Mouse (Mus musculus) right cerebral cortex, postnatal 4 days (tissue): Measurements from ENCODE around the gene Rnaseh2a.

Source experiments
- DNase-seq: peaks from one replicate; pipeline ENCODE4 v3.0.0-alpha.2; 2022

Rnaseh2a gene

DNA sequence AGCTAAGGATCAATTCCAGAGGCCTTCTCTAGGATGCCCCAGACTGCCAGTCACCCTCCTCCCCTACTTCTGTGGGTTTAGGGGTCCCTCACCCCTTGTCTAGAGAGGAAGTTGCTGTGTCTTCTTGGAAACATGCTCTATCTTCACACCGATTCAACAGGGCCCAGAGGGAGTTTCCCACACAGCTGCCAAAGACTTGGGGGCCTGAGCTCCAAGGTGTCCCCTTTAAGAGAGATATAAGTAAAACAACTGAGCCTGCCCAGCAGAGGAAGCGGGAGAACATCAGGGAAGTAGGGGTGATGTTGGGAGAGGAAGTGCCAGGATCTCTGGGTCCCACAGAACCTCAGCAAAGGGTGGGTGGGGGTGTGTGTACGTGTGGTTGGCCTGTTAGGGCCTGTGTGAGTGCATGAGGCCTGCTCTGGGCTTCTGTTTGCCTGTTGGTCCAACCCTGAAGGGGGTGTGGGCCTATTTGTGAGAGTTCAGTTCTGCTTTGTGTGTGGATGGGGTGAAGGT is 13.0 kb upstream of the Rnaseh2a start:
- no peak for DNase-seq

DNA sequence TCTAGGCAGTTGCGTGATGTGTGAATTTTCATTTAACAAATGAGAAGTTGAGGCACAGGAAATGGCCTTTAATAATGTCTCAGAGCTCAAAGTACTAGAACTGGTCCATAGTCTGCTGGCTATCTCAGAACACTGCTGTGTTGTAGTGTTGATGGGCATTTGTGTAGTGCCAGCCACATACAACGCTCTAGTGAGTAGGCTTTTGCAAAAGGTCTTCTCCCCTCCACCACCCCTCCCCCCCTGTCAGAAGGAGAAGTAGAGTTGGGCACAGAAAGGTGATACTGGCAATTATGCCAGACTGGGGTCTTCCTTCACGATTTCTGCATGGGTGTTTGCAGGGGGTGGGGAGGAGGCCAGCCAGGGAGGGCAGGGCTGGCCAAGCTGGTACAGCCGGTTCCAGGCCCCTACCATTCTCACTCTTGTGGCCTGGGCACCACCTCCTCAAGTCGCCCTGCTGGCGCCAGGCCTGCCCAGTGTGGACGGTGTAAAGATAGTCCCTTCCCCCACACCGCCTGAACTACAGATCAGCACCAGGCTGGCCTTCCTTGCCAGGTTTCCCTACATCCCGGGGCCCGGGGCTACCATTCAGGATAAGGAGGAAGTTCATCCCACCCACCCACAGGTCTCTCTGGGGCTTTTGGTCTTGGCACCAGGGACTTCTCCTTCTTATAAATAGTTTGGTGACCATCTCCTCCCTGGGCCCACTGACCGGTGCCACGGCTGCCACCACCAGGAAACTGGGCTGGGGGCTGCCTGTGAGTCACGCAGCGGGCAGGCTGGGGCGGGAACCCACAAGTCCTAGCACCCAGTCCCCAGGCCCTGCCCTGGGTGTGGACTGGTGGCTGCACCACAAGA is 12.3 kb upstream of the Rnaseh2a start:
- DNase-seq, result no peak

- no peak for DNase-seq
Measured at GRCm38 (mm10) chr8:84980622-84981358, 11.2 kb upstream of the Rnaseh2a start.

GRCm38 (mm10) chr8:84979599-84980421 is 10.2 kb upstream of the Rnaseh2a start:
- peak; percentile 86 for DNase-seq

DNA sequence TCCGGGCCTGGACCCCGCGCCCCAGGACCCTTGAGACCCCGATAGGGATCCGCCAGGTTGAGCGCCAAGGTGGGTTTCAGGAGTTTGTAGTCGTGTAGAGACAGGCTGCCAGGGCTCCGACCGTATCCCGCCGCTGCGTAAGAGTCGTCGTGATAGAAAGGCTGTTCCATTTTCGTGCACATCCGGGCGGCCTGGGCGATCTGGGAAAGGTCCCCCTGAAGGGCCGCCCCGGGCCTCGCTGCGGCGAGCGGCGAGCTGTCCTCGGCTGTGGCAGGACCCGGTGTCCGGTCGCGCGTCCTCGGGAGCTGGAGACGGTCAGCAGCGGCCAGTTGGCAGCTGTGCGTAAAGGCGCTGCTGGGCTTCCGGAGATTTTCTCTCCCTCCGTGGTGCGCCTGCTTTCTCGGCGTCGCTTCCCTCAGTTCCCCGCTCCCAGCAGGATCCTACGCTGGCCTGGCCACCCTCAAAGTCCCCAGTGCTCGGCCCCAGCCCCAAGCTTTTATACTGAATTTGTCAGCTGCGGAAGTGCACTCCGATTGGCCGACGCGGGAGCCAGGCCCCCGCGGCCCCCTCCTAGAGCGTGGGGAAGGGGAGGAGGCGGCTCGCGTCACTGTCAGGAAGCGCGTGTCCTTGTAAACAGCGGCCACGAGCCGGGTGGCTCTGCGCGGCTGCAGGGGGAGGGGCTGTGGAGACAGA is 8.8 kb upstream of the Rnaseh2a start, which contains the start of gene Junb:
Gene Junb (minus strand): TSS at position 471 of the 693 bp plus-strand sequence.
- DNase-seq, result peak; percentile 82

- DNase-seq, result no peak
Measured at GRCm38 (mm10) chr8:84977435-84978247, 8.1 kb upstream of the Rnaseh2a start.

- no peak for DNase-seq
Measured at GRCm38 (mm10) chr8:84976763-84977434, 7.3 kb upstream of the Rnaseh2a start.

- peak; percentile 90 for DNase-seq
Measured at GRCm38 (mm10) chr8:84976031-84976762, 6.6 kb upstream of the Rnaseh2a start.

DNA sequence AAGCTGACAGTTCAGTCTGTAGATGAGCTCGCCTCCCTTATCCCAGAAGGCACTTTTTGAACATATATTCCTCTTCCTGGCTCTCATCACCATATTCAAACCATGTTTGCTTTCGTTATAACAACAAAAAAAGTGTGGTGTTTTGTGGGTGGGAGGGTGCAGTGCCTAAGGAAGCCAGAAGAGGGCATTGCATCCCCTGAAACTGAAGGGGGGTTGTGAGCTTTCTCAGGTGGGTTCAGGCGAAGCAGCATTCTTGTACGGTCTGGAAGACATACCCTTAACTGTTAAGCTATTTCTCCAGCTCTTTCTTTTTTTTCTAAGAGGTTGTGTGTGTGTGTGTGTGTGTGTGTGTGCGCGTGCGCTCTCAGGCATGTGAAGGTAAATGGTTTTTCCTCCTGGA is 5.9 kb upstream of the Rnaseh2a start:
- DNase-seq, result peak; percentile 66

DNA sequence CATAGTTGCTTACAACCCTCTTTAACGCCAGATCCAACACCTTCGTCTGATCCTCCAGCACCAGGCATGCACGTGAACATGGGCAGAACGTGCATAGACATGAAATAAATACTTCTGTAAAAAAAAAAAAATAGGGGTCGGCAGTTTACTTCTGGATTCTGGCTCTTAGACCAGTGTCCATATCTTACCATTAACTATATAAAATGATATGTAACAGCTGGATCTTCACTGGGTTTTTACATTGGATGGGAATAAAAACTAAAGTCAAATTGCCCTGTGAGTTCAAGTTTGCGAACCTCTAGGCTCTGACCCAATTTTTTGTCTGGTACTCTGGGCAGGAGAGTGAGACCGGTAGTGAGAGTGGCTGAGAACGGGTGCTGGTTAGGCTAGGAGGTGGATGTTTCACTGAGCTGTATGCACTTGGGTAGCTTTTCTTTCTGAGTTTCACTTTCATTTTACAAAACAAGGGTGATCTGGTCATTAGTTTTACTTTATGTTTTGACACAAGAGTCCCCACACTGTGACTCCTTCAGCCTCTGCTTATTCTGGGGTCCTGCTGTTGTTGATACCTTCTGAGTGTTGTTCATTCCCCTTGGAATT is 5.1 kb upstream of the Rnaseh2a start:
- no peak for DNase-seq

- no peak for DNase-seq
Measured at GRCm38 (mm10) chr8:84973803-84974542, 4.4 kb upstream of the Rnaseh2a start.

GRCm38 (mm10) chr8:84973079-84973478 is 3.5 kb upstream of the Rnaseh2a start:
- no peak for DNase-seq

DNA sequence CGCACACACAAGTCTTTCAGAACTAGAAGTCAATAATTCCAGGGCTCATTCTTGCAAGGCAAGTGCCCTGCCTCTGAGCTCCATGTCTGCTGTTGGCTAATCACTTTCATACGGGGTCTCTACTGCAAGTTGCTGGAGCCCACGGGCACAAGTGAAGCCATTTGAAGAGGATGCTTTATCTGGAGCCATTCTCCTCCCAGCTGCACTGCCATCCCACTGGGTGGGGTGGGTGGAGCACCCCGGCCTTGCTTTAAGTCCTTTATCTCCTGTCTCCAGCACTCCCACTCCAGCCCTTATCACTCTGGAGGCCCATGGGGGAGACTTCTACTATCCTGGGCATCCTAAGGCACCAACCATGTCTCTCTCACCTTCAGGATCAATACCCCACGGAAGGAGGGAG is 1.3 kb upstream of the Rnaseh2a start:
- DNase-seq, result no peak

DNA sequence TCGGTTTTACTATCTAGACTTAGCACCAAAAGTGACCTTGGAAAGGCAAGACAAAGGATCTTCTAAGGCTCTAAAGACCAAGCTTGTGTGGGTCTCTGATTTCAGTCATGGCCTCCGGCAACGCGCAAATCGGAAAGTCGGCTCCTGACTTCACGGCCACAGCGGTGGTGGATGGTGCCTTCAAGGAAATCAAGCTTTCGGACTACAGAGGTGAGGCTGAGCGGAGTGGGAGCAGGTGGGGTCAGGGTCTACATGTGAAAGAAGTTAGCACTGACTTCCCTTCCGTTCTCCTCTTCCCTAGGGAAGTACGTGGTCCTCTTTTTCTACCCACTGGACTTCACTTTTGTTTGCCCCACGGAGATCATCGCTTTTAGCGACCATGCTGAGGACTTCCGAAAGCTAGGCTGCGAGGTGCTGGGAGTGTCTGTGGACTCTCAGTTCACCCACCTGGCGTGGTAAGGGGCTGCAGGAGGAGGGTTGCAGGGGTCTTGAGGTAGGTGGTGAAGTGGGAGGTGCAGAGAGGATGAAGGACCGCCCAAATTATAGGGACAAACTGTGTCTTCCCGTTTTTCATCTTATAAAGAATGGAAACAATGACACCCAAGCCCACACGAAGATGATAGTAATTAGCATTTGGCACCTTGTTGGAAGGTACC is 696 bp upstream of the Rnaseh2a start:
- DNase-seq, result no peak

DNA sequence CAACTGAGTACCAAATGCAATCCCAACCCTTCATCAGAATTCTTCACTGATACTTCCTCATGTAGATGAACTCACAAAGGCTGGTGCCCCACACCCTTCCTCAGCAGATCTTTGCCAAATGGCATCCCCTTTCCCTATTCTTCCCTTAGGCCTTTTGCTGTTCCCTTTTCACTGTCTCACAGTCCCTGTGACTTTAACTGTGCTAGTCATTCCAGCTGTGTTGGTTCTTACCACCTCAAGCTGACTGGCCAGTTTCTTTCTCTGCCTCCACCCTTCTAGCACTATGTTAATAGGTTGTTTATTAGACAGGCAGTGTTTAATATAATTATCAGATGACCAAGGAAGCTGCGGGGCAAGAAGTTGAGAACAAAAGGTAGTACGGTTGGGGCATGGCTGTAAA is 917 bp downstream of the Rnaseh2a start:
- DNase-seq, result no peak

- no peak for DNase-seq
Measured at GRCm38 (mm10) chr8:84967532-84968304, 1.8 kb downstream of the Rnaseh2a start.

DNA sequence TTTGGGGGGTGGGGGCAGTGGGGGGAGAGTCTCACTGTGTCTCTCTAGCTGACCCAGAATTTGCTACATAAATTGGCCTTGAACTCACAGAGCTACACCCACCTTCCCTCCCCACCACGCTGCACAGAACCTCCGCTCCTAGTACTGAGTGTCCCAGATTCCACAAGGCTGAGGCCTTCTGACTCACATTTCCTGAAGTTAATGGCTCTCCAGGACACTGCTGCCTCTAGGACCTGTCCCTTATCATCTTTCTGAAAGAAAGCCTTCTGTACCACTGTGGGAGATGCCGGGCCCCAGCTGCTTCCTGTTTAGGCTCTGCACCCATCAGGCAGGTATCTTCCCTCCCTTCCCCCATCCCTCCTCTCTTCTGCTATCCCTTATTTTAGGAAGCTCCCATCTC is 3.0 kb downstream of the Rnaseh2a start:
- no peak for DNase-seq
